Mouse (Mus musculus) cerebellum, adult 2 months (tissue): Measurements from ENCODE around the gene Tspan5.

Source experiments
- CTCF ChIP-seq: fragments of 200-500 bp; IDR thresholded peaks from 2 replicates; pipeline ENCODE4 v1.5.1; 2011; ENCODE audit warnings: low read depth, mild to moderate bottlenecking, control low read depth, low read length, moderate library complexity, borderline replicate concordance; ENCODE audit not compliant: insufficient read depth
- POLR2A ChIP-seq: fragments of 200-500 bp; IDR thresholded peaks from 2 replicates; pipeline ENCODE4 v1.6.1; 2011; ENCODE audit warnings: low read length, control low read depth, borderline replicate concordance; ENCODE audit not compliant: insufficient read depth

DNA sequence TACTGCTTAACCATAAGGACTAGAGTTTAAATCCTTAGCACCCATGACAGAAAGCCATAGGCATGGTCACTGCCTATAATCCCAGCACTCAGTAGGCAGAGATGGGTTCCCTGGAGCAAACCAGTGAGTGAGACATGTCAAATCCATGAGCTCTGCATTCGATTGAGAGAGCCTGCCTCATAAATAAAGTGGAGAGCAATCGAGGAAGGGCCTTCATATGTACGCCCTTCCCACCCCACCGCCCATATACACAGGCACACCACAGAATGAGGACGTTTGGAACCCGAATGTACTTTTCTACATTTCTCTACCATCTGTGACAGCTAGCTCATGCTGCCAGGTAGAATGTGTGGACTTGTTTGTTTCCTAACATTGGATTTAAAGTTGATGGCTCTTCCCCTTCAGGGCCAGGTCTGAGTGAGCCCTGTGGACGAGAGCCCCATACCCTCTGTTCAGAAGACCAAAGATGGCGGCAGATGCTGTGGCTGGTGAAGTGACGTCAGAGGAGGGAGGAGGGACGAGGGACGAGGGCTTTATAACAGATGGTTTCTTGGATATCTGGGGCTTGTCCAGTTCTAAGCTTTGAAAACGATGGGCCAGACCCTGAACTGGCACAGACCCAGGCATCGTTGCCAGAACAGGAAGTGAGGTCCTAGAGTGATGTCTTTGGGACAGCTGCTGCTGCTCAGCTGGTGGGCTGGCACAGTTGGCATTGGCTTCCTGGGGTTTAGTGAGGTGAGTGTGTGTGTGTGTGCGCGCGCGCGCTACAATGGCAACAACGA lies 42.1 kb downstream of the Tspan5 start:
- TF ChIP-seq POLR2A (no peak), CTCF (no peak)
